Mouse (Mus musculus) intestine, embryonic 15.5 days (tissue): ENCODE results near the gene Nup98. TPM values are rescaled to one million over a fixed set of nuclear protein-coding genes. Genes with fewer than 3 reads are reported as not detected.

ENCODE experiments used
- ATAC-seq: fragments of 200-750 bp; cut with Nextera tagmentation; 2 replicates; pipeline ENCODE4 v1.8.0; 2017; ENCODE audit warnings: moderate TSS enrichment, moderate library complexity
- H3K27ac ChIP-seq: fragments of 300-500 bp; sonication (generic); 2 replicates; pipeline ENCODE4 v1.5.1; 2015; ENCODE audit warnings: mild to moderate bottlenecking, inconsistent platforms
- H3K27me3 ChIP-seq: fragments of 300-500 bp; sonication (generic); replicated peaks from 2 replicates; pipeline ENCODE4 v1.6.1; 2015; ENCODE audit warnings: inconsistent platforms
- H3K36me3 ChIP-seq: fragments of 300-500 bp; sonication (generic); 2 replicates; pipeline ENCODE4 v1.6.1; 2015; ENCODE audit warnings: inconsistent platforms
- H3K4me1 ChIP-seq: fragments of 300-500 bp; sonication (generic); replicated peaks from 2 replicates; pipeline ENCODE4 v1.6.1; 2015; ENCODE audit warnings: inconsistent platforms
- H3K4me2 ChIP-seq: fragments of 300-500 bp; sonication (generic); replicated peaks from 2 replicates; pipeline ENCODE4 v1.6.1; 2015; ENCODE audit warnings: mild to moderate bottlenecking, inconsistent platforms
- H3K4me3 ChIP-seq: fragments of 300-500 bp; sonication (generic); replicated peaks from 2 replicates; pipeline ENCODE4 v1.5.1; 2015; ENCODE audit warnings: inconsistent platforms
- H3K9ac ChIP-seq: fragments of 300-500 bp; sonication (generic); 2 replicates; pipeline ENCODE4 v1.6.1; 2015; ENCODE audit warnings: inconsistent platforms
- H3K9me3 ChIP-seq: fragments of 300-500 bp; sonication (generic); 2 replicates; pipeline ENCODE4 v1.6.1; 2016; ENCODE audit warnings: inconsistent platforms
- WGBS: fragments of 180-500 bp; shearing (Covaris S2); methylation state at CpG from one replicate; pipeline ENCODE4 v1.1.7; 2015; 5-methylcytosine and 5-hydroxymethylcytosine counted together
- polyA plus RNA-seq: library from polyadenylated mRNA; unstranded; fragments of >200 nt; fragmentation: Nextera tagmentation; extraction: Ambion mirVana; gene quantifications from 2 replicates; pipeline ENCODE4 v1.2.1, GENCODE M21; 2015

The Nup98 gene
- 31.4 and 33.4 TPM in 2 replicates for polyA plus RNA-seq

DNA sequence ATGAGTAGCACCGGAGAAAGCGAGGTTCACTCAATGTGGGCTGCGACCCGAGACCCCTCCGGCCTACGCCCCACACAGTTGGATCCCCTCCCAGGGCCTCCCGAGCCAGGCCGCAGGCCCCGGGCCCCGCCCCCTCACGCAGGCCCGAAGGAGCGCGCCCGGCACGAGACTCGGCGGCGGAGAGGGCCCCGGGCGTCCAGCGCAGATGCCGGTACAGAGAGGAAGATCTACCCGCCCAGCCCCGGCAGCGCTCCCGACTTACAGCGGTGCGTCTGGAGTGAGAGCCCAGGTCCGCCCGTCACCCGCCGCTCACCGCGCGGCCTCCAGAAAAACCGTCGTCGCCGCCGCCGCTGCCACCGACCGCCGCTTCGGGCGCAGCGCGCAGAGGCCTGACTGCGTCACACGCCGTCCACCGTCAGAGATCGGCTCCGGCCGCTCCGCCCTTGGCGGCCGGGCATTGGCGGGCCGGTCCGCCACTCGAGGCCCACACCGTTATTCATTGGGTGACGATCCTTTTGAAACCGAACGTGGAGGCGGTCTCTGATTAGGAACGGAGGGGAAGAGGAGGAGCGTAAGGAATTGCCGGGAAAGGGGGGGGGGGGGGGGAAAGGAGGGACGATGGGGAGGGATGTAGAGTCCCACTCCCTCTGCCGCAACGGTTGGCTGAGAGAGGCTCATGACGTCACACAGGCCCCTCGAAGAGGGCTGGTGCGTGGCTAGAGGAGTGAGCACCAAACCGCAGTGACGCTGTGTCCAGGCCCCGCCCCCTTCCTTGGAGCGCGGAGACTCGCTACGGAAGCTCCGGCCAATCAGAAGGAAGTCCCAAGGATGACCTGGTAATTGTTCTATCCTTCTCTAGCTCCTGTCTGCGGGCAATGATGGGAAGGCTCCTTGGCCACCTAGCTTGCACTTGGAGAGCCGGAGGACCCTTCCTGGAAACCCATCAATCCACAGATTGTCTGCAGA is at the start of gene Nup98, which contains the start of gene Pgap2:
Nup98 (minus strand) TSS at position 421 of the 966 bp plus-strand sequence.
Pgap2 (plus strand) TSS at position 453 of the 966 bp plus-strand sequence.
- Histone ChIP-seq H3K4me2 (peak within 1 kb of the TSS; percentile 68), H3K9ac (peak within 1 kb of the TSS; percentile 87), H3K27ac (peak within 1 kb of the TSS; percentile 92), H3K4me3 (peak within 1 kb of the TSS; percentile 91), H3K9me3 (no peaks in the 10 kb centered on the region), H3K36me3 (no peaks in the 10 kb centered on the region), H3K4me1 (peaks cover 6% of the 10 kb centered on the region; the same call in 1 of the 2 replicates), H3K27me3 (no peaks in the 10 kb centered on the region)
- under 1% methylated on average over 87 of the region's 87 CpGs for WGBS
- peak; percentile 99 for ATAC-seq

DNA sequence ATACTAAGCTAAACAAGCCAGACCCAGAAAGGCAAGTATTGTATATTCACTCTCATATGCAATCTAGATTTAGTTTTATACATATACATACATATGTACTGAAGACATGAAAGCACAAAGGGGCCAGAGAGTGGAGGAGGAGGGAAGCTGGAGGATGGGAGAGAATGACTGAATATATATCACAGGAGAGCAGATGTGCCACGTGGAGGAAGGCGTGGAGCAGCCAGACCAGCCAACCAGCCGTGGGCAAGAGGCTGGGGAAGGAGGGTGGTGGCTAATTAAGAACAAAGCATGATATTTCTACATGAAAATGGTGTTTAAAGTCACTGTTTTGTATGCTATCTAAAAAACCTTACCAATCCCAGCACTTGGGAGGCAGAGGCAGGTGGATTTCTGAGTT is 48.8 kb upstream of the Nup98 start:
- no peaks in the 10 kb centered on the region for H3K9me3 ChIP-seq

DNA sequence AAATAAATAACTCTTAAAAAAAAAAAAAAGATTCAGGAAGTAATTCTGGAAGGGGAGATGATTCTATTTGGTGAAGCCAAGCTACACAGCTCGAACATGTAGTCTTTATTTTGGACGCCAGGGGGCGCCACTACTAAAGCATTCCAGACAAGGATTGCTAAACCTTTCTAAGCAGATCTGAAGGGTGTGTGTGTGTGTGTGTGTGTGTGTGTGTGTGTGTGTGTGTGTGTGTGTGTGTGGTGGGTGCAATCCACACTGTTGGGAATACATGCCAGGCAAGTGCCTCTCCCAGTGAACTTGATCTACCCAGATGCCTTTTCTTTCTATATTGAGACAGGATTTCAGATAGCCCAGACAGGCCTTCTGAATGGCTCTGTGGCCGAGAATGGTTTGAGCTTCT is 48.2 kb upstream of the Nup98 start:
- no peak overlapping the region for H3K4me3 ChIP-seq
- peak; percentile 75; the same call in 1 of the 2 replicates for ATAC-seq
- no peaks in the 10 kb centered on the region for H3K27me3 ChIP-seq
- no peaks in the 10 kb centered on the region for H3K36me3 ChIP-seq
- H3K27ac ChIP-seq = no peak overlapping the region
- WGBS = 18% methylated on average over 4 of the region's 4 CpGs
- no peak overlapping the region for H3K4me2 ChIP-seq
- H3K4me1 ChIP-seq = no peaks in the 10 kb centered on the region
- no peak overlapping the region for H3K9ac ChIP-seq
- no peaks in the 10 kb centered on the region for H3K9me3 ChIP-seq

More for the DNA sequence above, 48.8 kb upstream of the Nup98 start:
- no peak overlapping the region for H3K27ac ChIP-seq
- no peaks in the 10 kb centered on the region for H3K27me3 ChIP-seq
- no peaks in the 10 kb centered on the region for H3K4me1 ChIP-seq
- WGBS = 61% methylated on average over 3 of the region's 3 CpGs
- H3K4me3 ChIP-seq = no peak overlapping the region
- H3K36me3 ChIP-seq = no peaks in the 10 kb centered on the region
- no peak for ATAC-seq
- no peak overlapping the region for H3K9ac ChIP-seq
- H3K4me2 ChIP-seq = no peak overlapping the region

DNA sequence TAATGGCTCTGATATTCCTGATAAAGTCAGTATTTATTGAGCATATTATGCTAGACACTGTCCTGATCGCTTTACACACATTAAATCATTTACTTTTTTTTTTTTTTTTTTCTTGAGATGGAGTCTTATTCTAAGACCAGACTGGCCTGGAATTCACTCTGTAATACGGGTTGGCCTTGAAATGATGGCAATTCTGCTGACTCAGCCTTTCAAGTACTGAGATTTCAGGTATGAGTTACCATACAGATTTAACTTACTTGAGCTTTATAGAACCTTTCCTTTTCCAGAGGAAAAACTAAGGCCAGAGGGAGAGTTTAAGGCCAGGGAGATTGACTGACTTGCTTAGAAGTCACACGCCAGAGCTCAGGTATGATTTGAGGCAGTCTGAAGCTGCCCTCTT is 46.7 kb upstream of the Nup98 start:
- no peak overlapping the region for H3K4me2 ChIP-seq
- no peak overlapping the region for H3K27ac ChIP-seq
- H3K4me3 ChIP-seq = no peak overlapping the region
- no peaks in the 10 kb centered on the region for H3K9me3 ChIP-seq
- 79% methylated on average over 3 of the region's 3 CpGs for WGBS
- ATAC-seq = no peak
- H3K9ac ChIP-seq = no peak overlapping the region
- H3K4me1 ChIP-seq = no peaks in the 10 kb centered on the region
- no peaks in the 10 kb centered on the region for H3K27me3 ChIP-seq
- H3K36me3 ChIP-seq = no peaks in the 10 kb centered on the region

DNA sequence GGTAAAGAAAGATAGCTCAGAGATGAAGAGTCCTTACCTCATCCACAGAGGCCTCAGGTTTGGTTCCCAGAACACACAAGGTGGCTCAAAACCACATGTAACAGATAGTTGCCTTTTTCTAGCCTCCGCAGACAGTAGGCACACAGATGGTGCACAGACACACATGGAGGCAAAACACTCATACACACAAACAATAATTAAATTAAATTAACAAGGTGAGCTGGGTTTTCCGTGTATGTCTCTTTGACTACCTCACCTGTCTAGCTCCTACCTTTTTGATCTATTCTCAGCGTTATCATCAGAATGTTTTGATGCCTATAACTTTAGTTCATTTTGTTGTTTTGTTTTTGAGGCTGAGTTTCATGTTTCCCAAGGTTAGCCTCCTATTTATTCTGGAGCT is 46.0 kb upstream of the Nup98 start, which contains the start of gene Rhog:
Rhog (minus strand) TSS at position 101 of the 400 bp plus-strand sequence.
- Histone ChIP-seq H3K4me3 (no peak within 1 kb of the TSS), H3K27me3 (no peaks in the 10 kb centered on the region), H3K4me2 (no peak within 1 kb of the TSS), H3K27ac (no peak within 1 kb of the TSS), H3K9ac (no peak within 1 kb of the TSS), H3K4me1 (no peaks in the 10 kb centered on the region; the same call in 1 of the 2 replicates), H3K36me3 (no peaks in the 10 kb centered on the region), H3K9me3 (no peaks in the 10 kb centered on the region)
- WGBS = 82% methylated on average over 3 of the region's 3 CpGs
- no peak for ATAC-seq

DNA sequence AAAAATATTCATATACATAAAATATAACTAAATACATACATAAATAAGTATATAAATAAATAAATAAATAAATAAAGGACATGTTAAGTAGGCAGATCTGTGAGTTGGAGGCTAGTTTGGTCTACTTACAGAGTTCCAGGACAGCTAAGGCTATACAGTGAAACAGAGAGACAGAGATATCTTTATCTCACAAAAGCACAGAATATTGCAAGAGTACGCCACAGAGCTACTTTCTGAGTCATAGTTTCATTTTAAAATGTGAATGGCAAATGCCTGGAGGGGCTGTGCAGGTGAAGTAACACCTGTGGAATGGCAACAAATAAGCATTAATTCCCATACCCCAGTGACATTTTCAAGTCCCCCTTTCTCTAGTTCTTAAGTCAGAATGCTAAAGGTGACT is 43.7 kb upstream of the Nup98 start:
- H3K4me1 ChIP-seq = peaks cover 4% of the 10 kb centered on the region
- no peak overlapping the region for H3K4me3 ChIP-seq
- H3K27me3 ChIP-seq = no peaks in the 10 kb centered on the region
- no peak overlapping the region for H3K4me2 ChIP-seq
- H3K9me3 ChIP-seq = no peaks in the 10 kb centered on the region
- H3K9ac ChIP-seq = no peak overlapping the region
- 82% methylated on average over 1 of the region's 1 CpGs for WGBS
- H3K27ac ChIP-seq = no peak overlapping the region
- no peak for ATAC-seq
- H3K36me3 ChIP-seq = no peaks in the 10 kb centered on the region

DNA sequence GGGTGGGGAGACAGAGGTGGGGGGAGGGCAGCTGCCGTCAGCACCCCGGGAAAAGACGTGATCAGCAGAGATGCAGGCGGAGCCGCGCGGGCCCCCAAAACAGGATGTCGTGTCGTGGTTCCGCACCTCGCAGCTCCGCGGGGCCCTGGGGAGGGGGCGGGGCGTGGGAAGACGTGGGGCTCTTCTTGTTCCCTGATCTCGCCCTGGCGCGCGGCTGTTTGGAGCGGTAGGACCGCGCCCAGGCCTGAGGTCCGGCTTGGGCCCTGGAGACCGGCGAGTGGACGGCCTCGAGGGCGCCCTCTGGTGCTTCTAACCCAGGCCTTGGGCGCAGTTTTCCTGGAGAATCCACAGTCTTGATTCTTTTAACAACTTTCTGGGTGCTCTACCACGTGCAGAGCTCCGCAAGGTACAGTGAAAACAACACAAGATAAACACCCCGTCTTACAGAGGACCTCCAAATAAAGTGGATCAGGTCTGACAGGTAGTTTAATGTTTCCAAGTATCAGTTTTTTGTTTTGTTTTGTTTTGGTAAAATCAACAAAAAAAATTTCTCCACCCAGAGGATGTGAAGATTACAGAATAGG is 40.7 kb upstream of the Nup98 start:
- peak overlapping the region; percentile 90 for H3K9ac ChIP-seq
- under 1% methylated on average over 33 of the region's 33 CpGs for WGBS
- no peaks in the 10 kb centered on the region for H3K27me3 ChIP-seq
- peak; percentile 83 for ATAC-seq
- no peaks in the 10 kb centered on the region for H3K9me3 ChIP-seq
- peak overlapping the region; percentile 99 for H3K27ac ChIP-seq
- no peaks in the 10 kb centered on the region for H3K36me3 ChIP-seq
- peaks cover 33% of the 10 kb centered on the region for H3K4me1 ChIP-seq
- peak overlapping the region; percentile 80 for H3K4me2 ChIP-seq
- peak overlapping the region; percentile 88 for H3K4me3 ChIP-seq

DNA sequence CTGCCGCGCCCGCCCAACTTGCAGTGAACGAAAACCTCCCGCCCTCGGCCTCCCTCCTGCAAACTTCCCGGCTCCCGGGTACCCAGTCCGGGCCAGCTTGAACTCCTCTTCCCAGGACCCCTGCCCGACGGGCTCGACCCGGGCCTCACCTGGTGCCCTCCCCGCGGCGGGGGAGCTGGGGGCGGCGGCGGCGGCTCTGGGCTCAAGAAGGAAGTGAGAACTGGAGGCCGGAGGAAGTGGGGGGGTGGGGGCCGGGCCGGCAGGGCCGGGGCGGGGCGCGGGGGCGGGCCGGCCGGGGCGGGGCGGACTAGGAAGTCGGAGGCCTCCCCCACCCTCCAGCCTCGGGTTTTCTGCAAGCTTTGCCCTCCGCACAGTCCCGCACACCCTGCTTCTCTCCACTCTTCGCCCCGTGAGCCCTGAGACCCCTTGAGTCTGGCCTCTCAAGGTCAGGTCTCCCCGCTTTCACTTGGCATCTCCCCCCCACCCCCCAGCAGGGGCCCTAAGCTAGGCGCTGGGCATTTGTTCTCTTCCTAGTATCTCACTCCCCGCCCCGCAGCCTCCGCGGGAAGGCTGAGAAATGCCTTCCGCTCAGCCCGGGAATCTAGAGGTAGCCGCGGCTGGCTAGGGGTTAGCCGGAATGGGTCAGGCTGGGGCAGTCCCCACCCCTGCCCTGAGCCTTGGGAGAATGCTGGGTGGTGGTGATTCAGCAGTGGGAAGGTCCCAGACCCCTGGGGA is 40.1 kb upstream of the Nup98 start:
- Histone ChIP-seq H3K4me1 (peaks cover 40% of the 10 kb centered on the region), H3K27ac (peak overlapping the region; percentile 99), H3K36me3 (no peaks in the 10 kb centered on the region), H3K9ac (peak overlapping the region; percentile 90), H3K27me3 (no peaks in the 10 kb centered on the region), H3K9me3 (no peaks in the 10 kb centered on the region), H3K4me3 (peak overlapping the region; percentile 88), H3K4me2 (peak overlapping the region; percentile 80)
- ATAC-seq = peak; percentile 90
- under 1% methylated on average over 43 of the region's 49 CpGs for WGBS

DNA sequence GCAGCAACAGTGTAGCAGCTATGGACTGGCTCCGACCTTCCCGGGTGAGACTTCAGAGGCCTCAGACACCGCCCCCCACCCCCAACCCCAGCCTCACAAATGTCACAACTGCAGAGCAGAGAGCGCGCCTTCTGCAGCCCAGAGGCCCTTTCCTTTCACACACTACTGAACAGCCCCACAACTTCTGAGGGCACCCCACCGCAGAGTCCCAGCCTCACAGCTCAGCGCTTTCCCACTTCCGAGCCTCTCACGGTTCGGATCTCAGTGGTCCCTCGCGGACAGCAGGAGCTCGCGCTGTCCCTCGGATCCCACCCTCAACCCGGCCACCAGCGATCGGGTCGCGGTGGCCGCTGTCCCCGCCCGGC is 39.5 kb upstream of the Nup98 start:
- ATAC-seq = peak; percentile 42
- under 1% methylated on average over 23 of the region's 23 CpGs for WGBS
- Histone ChIP-seq H3K36me3 (no peaks in the 10 kb centered on the region), H3K27ac (peak overlapping the region; percentile 99), H3K9me3 (no peaks in the 10 kb centered on the region), H3K4me3 (peak overlapping the region; percentile 88), H3K4me1 (peaks cover 45% of the 10 kb centered on the region), H3K4me2 (peak overlapping the region; percentile 80), H3K9ac (peak overlapping the region; percentile 90), H3K27me3 (no peaks in the 10 kb centered on the region)

DNA sequence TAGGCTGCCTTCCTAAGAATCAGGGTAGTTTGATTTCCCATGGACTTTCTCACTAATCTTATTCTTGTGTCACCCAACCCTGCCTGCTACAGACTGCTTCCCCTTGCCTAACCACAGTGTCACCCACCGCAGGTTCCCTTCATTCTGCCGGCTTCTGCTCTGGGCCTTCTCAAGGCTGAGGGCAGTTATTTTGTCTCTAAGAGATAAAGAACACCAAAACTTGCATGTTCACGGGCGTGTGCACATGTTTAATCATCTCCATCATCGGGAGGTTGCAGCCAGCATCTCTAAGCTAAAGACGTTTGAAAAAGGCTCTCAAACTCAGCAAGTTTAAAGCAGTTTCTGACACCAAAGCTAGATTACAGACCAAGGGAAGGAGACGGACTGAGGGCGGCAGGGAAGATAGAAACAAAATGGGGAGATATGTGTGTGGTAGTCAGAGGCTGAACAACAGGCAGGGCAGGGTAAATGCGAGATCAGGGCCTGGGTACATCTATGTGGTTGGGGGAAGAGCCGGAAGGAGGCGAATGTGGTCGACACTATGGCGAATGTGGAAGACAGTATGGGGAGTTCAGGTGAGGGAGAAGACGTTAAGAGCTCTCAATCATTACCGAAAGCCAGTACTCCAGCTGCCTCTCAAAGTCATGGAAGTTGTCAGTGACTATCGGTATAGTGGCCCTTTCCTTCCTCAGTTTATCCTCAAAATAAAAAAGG is 38.9 kb upstream of the Nup98 start:
- 14% methylated on average over 16 of the region's 16 CpGs for WGBS
- H3K27me3 ChIP-seq = no peaks in the 10 kb centered on the region
- no peaks in the 10 kb centered on the region for H3K36me3 ChIP-seq
- peak overlapping the region; percentile 99 for H3K27ac ChIP-seq
- peak overlapping the region; percentile 88 for H3K4me3 ChIP-seq
- peak overlapping the region; percentile 90 for H3K9ac ChIP-seq
- no peaks in the 10 kb centered on the region for H3K9me3 ChIP-seq
- no peak for ATAC-seq
- H3K4me1 ChIP-seq = peaks cover 52% of the 10 kb centered on the region
- peak overlapping the region; percentile 80 for H3K4me2 ChIP-seq

DNA sequence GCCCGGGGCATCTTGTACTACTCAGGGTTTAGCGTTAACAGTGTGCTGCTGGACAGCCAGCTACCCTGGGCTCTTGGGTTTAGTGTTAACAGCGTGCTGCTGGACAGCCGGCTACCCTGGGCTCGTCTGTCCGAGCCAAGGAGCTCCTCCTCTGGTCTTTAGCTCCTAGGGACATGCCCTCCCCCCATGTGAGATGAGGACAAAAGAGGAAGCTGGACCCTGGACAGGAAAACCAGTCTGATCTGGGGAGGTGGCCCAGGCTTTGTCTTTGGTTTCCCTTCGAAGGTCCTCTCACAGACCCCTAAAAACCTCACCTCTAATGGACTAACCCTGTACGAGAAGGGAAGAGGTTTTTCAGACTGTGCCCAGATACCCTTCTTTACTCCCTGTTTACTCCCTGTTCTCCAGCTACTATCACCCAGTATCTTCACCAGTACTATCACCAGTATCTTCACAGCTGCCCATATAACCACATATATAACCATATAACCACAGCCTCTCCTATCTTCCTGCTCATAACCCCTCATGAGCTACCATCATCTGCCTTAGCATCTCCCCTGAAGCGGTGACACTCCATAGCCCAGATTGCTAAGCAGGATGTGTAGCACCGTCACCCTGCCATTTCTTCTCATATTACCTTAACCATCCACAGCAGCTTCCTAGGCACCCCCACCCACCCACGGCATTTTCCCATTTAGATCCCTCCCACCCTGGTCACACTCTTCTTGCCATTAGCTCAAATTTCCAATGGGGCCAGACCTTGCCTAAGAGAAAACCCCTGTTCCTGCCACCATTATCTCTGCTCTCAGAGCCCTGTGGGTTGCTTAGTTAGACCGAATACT is 37.2 kb upstream of the Nup98 start:
- no peaks in the 10 kb centered on the region for H3K27me3 ChIP-seq
- no peaks in the 10 kb centered on the region for H3K36me3 ChIP-seq
- 0 out of 2 replicates have a peak overlapping the region, but pooled peaks have one; percentile 13 for H3K9ac ChIP-seq
- peaks cover 61% of the 10 kb centered on the region for H3K4me1 ChIP-seq
- H3K4me2 ChIP-seq = peak overlapping the region; percentile 80
- 58% methylated on average over 12 of the region's 12 CpGs for WGBS
- no peaks in the 10 kb centered on the region for H3K9me3 ChIP-seq
- no peak overlapping the region for H3K4me3 ChIP-seq
- ATAC-seq = no peak
- 0 out of 2 replicates have a peak overlapping the region, but pooled peaks have one; percentile 10 for H3K27ac ChIP-seq
